Comparison of ENCODE assay signal across 8 mouse cellular contexts in the genomic region with DNA sequence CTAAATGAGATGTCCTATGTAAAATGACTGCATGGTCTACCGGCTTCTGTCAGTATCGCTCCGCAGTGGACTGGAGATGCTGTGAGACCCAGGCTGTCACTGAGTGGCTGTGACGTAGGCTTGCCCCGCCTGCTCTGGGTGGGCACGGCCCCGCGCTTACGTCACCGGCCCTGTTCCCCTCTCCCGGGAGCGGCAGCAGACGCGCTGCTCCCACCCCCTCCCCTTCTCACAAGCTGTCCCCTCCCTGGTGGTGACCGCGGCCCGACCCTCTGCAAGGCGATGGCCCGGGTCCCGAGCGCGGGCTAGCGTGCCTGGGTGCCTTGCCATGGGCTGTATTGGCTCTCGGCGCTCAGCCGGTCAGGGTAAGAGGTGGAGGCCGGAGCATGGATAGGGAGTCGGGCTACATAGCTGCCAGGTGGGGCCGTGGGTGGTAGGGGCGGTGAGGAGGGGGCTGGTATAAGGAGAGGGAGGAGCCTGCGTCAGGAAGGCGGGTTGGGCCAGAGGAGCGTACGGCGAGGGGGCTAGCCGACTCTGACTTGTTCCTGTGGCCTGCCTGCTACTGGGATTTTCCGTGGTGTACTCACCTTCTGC. TPM values are rescaled to one million over a fixed set of nuclear protein-coding genes. Genes with fewer than 3 reads are reported as not detected.
DNase-seq lines count a peak whose midpoint lies in the region; ATAC-seq and TF ChIP-seq lines count a peak whose summit lies in the region.

Fam131a (plus strand) TSS at position 131 of the 591 bp plus-strand sequence.

- in situ Hi-C loops in CH12.LX (cut with MboI; ENCODE audit: low pct_ligation_motif_present, low pct_unique_long_range_greater_than_20kb, low sequenced_read_pairs): no loop called here

- dilution Hi-C loops in CH12.LX (cut with MboI; ENCODE audit: extremely low pct_ligation_motif_present, extremely low pct_unique_long_range_greater_than_20kb, low sequenced_read_pairs): no loop called here

- peak; percentile 85 for ATAC-seq in cerebellum, adult (ENCODE audit: insufficient number of reproducible peaks, low FRiP score, low TSS enrichment)
- peak; percentile 94 for ATAC-seq in forebrain, embryonic 13.5 days
- peak; percentile 96 for ATAC-seq in heart, embryonic 16.5 days (replicated peaks; ENCODE audit: extremely low read depth, insufficient read depth, low FRiP score)
- ATAC-seq in liver, embryonic 12.5 days: peak; percentile 92
- peak; percentile 88 for ATAC-seq in stomach, postnatal 0 days (ENCODE audit: low FRiP score, low TSS enrichment)

- TF ChIP-seq RAD21 in CH12.LX (IDR thresholded peaks at IDR 0.05; ENCODE audit: low read depth, low read length): no peak

- peaks cover 0 to 33% of the 10 kb centered on the region in 2 experiments; a peak in 2 of 4 replicates for H3K4me1 ChIP-seq in CH12.LX (ENCODE audit: control insufficient read depth in 1 of 2, insufficient read depth in 2 of 2)
- H3K4me1 ChIP-seq in forebrain, embryonic 13.5 days: peaks cover 41% of the 10 kb centered on the region
- peaks cover 22% of the 10 kb centered on the region for H3K4me1 ChIP-seq in heart, embryonic 16.5 days (ENCODE audit: control insufficient read depth, insufficient read depth, low read length)
- H3K4me1 ChIP-seq in liver, embryonic 12.5 days: peaks cover 72% of the 10 kb centered on the region
- H3K4me1 ChIP-seq in stomach, postnatal 0 days (replicated peaks; ENCODE audit: control insufficient read depth, insufficient read depth): no peaks in the 10 kb centered on the region; the same call in 1 of the 2 replicates

- H3K4me3 ChIP-seq in CH12.LX (replicated peaks in 1 of 3; ENCODE audit: low read depth in 2 of 3, low read length in 2 of 3, poor library complexity in 1 of 3): peak within 1 kb of the TSS; percentile 26 to 48 (median 31)
- H3K4me3 ChIP-seq in forebrain, embryonic 13.5 days: peak within 1 kb of the TSS; percentile 65
- H3K4me3 ChIP-seq in heart, embryonic 16.5 days (ENCODE audit: low read length): peak within 1 kb of the TSS; percentile 71
- H3K4me3 ChIP-seq in liver, embryonic 12.5 days: peak within 1 kb of the TSS; percentile 70
- peak within 1 kb of the TSS; percentile 65 for H3K4me3 ChIP-seq in stomach, postnatal 0 days (ENCODE audit: low read depth, low read length)

- TF ChIP-seq CTCF in CH12.LX (conservative IDR thresholded peaks at IDR 0.05 in 1 of 2, IDR thresholded peaks at IDR 0.05 in 1 of 2; ENCODE audit: low read depth in 2 of 2, low read length in 2 of 2): no peak
- TF ChIP-seq CTCF in stomach, postnatal 0 days (IDR thresholded peaks at IDR 0.05; ENCODE audit: low read depth): no peak; the same call in 1 of the 2 replicates

- no peaks in the 10 kb centered on the region for H3K9me3 ChIP-seq in CH12.LX (replicated peaks; ENCODE audit: low read length)
- H3K9me3 ChIP-seq in forebrain, embryonic 13.5 days (replicated peaks): no peaks in the 10 kb centered on the region
- no peaks in the 10 kb centered on the region for H3K9me3 ChIP-seq in heart, embryonic 16.5 days (replicated peaks; ENCODE audit: control insufficient read depth, low read length)
- no peaks in the 10 kb centered on the region for H3K9me3 ChIP-seq in liver, embryonic 12.5 days (replicated peaks)
- H3K9me3 ChIP-seq in stomach, postnatal 0 days (ENCODE audit: control insufficient read depth, low read length): no peaks in the 10 kb centered on the region

- TF ChIP-seq EP300 in CH12.LX (IDR thresholded peaks at IDR 0.05; ENCODE audit: low read length): no peak
- no peak for TF ChIP-seq EP300 in stomach, postnatal 0 days (optimal IDR thresholded peaks at IDR 0.05)

- no peak within 1 kb of the TSS for H3K4me2 ChIP-seq in CH12.LX (ENCODE audit: insufficient read depth, low read depth, poor library complexity, severe bottlenecking)
- H3K4me2 ChIP-seq in forebrain, embryonic 13.5 days: peak within 1 kb of the TSS; percentile 82
- peak within 1 kb of the TSS; percentile 99 for H3K4me2 ChIP-seq in heart, embryonic 16.5 days (ENCODE audit: low read depth, low read length)
- H3K4me2 ChIP-seq in liver, embryonic 12.5 days: peak within 1 kb of the TSS; percentile 98
- peak within 1 kb of the TSS; percentile 90 for H3K4me2 ChIP-seq in stomach, postnatal 0 days (replicated peaks; ENCODE audit: low read depth)

- DNase-seq in CH12.LX (ENCODE audit: extremely low read depth): peak; percentile 73
- peak; percentile 94 for DNase-seq in kidney, postnatal 14 days
- peak; percentile 65 to 70 for DNase-seq in natural killer cell, adult 2 months (ENCODE audit: low spot score in 2 of 2)
- DNase-seq in stomach, postnatal 0 days (ENCODE audit: low spot score): peak; percentile 88

- H3K36me3 ChIP-seq in CH12.LX (replicated peaks in 1 of 2; ENCODE audit: control insufficient read depth in 1 of 2, insufficient read depth in 1 of 2, low read length in 1 of 2): peaks cover 39 to 63% of the 10 kb centered on the region in 2 experiments
- H3K36me3 ChIP-seq in forebrain, embryonic 13.5 days (ENCODE audit: poor library complexity, severe bottlenecking): peaks cover 39% of the 10 kb centered on the region
- H3K36me3 ChIP-seq in heart, embryonic 16.5 days (ENCODE audit: control insufficient read depth, insufficient read depth): peaks cover 31% of the 10 kb centered on the region
- H3K36me3 ChIP-seq in liver, embryonic 12.5 days: peaks cover 44% of the 10 kb centered on the region
- peaks cover 17% of the 10 kb centered on the region for H3K36me3 ChIP-seq in stomach, postnatal 0 days (ENCODE audit: control insufficient read depth, insufficient read depth, low read length)

- H3K27me3 ChIP-seq in CH12.LX (replicated peaks): no peaks in the 10 kb centered on the region
- no peaks in the 10 kb centered on the region for H3K27me3 ChIP-seq in forebrain, embryonic 13.5 days
- no peaks in the 10 kb centered on the region for H3K27me3 ChIP-seq in heart, embryonic 16.5 days (ENCODE audit: control insufficient read depth, insufficient read depth, low read length)
- peaks cover 46% of the 10 kb centered on the region for H3K27me3 ChIP-seq in liver, embryonic 12.5 days (replicated peaks)
- no peaks in the 10 kb centered on the region for H3K27me3 ChIP-seq in stomach, postnatal 0 days (ENCODE audit: control insufficient read depth, insufficient read depth, low read length)

- no peaks in the 10 kb centered on the region for H3K79me2 ChIP-seq in CH12.LX (replicated peaks; ENCODE audit: control insufficient read depth, extremely low read depth, insufficient read depth, poor library complexity, severe bottlenecking)

- WGBS in forebrain, embryonic 13.5 days: under 1% methylated on average over 32 of the region's 37 CpGs
- 1% methylated on average over 37 of the region's 37 CpGs for WGBS in heart, embryonic 16.5 days
- 1% methylated on average over 36 of the region's 37 CpGs for WGBS in liver, embryonic 12.5 days (ENCODE audit: insufficient replicate concordance)
- 1% methylated on average over 35 of the region's 37 CpGs for WGBS in stomach, postnatal 0 days

- peak; percentile 54; the same call in 1 of the 2 replicates for TF ChIP-seq POLR2A in CH12.LX (IDR thresholded peaks at IDR 0.05; ENCODE audit: low read depth, low read length)

- H3K27ac ChIP-seq in CH12.LX (ENCODE audit: insufficient read depth, low read depth): no peak within 1 kb of the TSS
- H3K27ac ChIP-seq in forebrain, embryonic 13.5 days: peak within 1 kb of the TSS; percentile 95
- H3K27ac ChIP-seq in heart, embryonic 16.5 days (ENCODE audit: low read length): peak within 1 kb of the TSS; percentile 81
- H3K27ac ChIP-seq in liver, embryonic 12.5 days: peak within 1 kb of the TSS; percentile 76
- peak within 1 kb of the TSS; percentile 78 for H3K27ac ChIP-seq in stomach, postnatal 0 days (replicated peaks)

- H3K9ac ChIP-seq in CH12.LX (ENCODE audit: insufficient read depth, low read depth): no peak within 1 kb of the TSS
- peak within 1 kb of the TSS; percentile 78 for H3K9ac ChIP-seq in forebrain, embryonic 13.5 days
- H3K9ac ChIP-seq in heart, embryonic 16.5 days (ENCODE audit: low read length): peak within 1 kb of the TSS; percentile 83
- H3K9ac ChIP-seq in liver, embryonic 12.5 days: peak within 1 kb of the TSS; percentile 82
- H3K9ac ChIP-seq in stomach, postnatal 0 days (ENCODE audit: low read length): peak within 1 kb of the TSS; percentile 69

TF ChIP-seq in CH12.LX, 34 proteins besides CTCF, POLR2A, EP300 and RAD21 (continues in another document):
- no peak for TF ChIP-seq SIN3A (IDR thresholded peaks at IDR 0.05; ENCODE audit: low read length)
- TF ChIP-seq MEF2A (IDR thresholded peaks at IDR 0.05; ENCODE audit: borderline replicate concordance, low read depth, low read length): no peak
- TF ChIP-seq RCOR1 (conservative IDR thresholded peaks at IDR 0.05; ENCODE audit: low read depth, low read length): no peak
- no peak for TF ChIP-seq UBTF (IDR thresholded peaks at IDR 0.05; ENCODE audit: low read depth, low read length)
- TF ChIP-seq POLR2AphosphoS2 (IDR thresholded peaks at IDR 0.05; ENCODE audit: low read depth, low read length): no peak; the same call in 1 of the 2 replicates
- TF ChIP-seq TBP (conservative IDR thresholded peaks at IDR 0.05; ENCODE audit: low read depth, low read length): no peak
- TF ChIP-seq USF2 (conservative IDR thresholded peaks at IDR 0.05; ENCODE audit: low read depth, low read length): no peak
- no peak for TF ChIP-seq JUND (conservative IDR thresholded peaks at IDR 0.05; ENCODE audit: low read depth, low read length)
- no peak for TF ChIP-seq NELFE (IDR thresholded peaks at IDR 0.05; ENCODE audit: low read depth, low read length)
- no peak for TF ChIP-seq NRF1 (IDR thresholded peaks at IDR 0.05; ENCODE audit: low read depth, low read length)
- TF ChIP-seq BHLHE40 (IDR thresholded peaks at IDR 0.05; ENCODE audit: low read depth, low read length): no peak
- no peak for TF ChIP-seq GABPA (IDR thresholded peaks at IDR 0.05; ENCODE audit: insufficient replicate concordance, low read depth, low read length)
- no peak for TF ChIP-seq TCF12 (IDR thresholded peaks at IDR 0.05; ENCODE audit: low read depth, low read length)
- TF ChIP-seq IRF4 (IDR thresholded peaks at IDR 0.05; ENCODE audit: low read depth, low read length): no peak
- TF ChIP-seq MAFK (IDR thresholded peaks at IDR 0.05; ENCODE audit: insufficient replicate concordance, low read length): no peak
- no peak for TF ChIP-seq KAT2A (IDR thresholded peaks at IDR 0.05; ENCODE audit: insufficient replicate concordance, low read length)
- no peak for TF ChIP-seq MXI1 (IDR thresholded peaks at IDR 0.05; ENCODE audit: low read depth, low read length)

RNA-seq across cellular contexts. Expression of gene Fam131a, which starts in this region (rescaled TPM):
- total RNA-seq in CH12.LX (2012; rRNA removed): 1.0 and 1.3 TPM in 2 replicates
- 0.50 and 0.77 TPM in 2 replicates for total RNA-seq in CH12.LX (2014; rRNA removed)
- polyA plus RNA-seq in CH12.LX (2012; ENCODE audit: insufficient read length, low read depth): 0.67 and 1.4 TPM in 2 replicates
- polyA plus RNA-seq in forebrain, embryonic 13.5 days (2015; fragmentation: Nextera tagmentation; extraction: Ambion mirVana): 32.5 and 35.4 TPM in 2 replicates
- 7.5 and 9.2 TPM in 2 replicates for polyA plus RNA-seq in heart, embryonic 16.5 days (2015; fragmentation: Nextera tagmentation; extraction: Ambion mirVana)
- 2.1 and 2.6 TPM in 2 replicates for polyA plus RNA-seq in liver, embryonic 12.5 days (2016; fragmentation: Nextera tagmentation; extraction: Ambion mirVana)
- 6.7 and 7.0 TPM in 2 replicates for polyA plus RNA-seq in stomach, postnatal 0 days (2015; fragmentation: Nextera tagmentation; extraction: Ambion mirVana)
